8 mouse cellular contexts compared by ENCODE assay signal in genomic region chr19:3281886-3282285, GRCm38 (mm10). TPM values are rescaled to one million over a fixed set of nuclear protein-coding genes. Genes with fewer than 3 reads are reported as not detected.
DNase-seq lines count a peak whose midpoint lies in the region; ATAC-seq lines count a peak whose summit lies in the region.

No protein-coding gene starts in this region.

- DNase-seq in 3T3-L1 (ENCODE audit: low read depth, low spot score): peak; percentile 24
- DNase-seq in forebrain, embryonic 10.5 days (ENCODE audit: extremely low spot score, low spot score): no peak
- DNase-seq in liver, embryonic 13.5 days: no peak
- DNase-seq in frontal cortex, postnatal 14 days (ENCODE audit: low spot score in 2 of 2): no peak
- DNase-seq in adrenal gland, postnatal 25 days: no peak
- no peak for DNase-seq in embryo, embryonic 9.5 days (ENCODE audit: extremely low spot score)

- H3K4me3 ChIP-seq in erythroblast, embryonic 14.5 days (replicated peaks): peak overlapping the region; percentile 72
- peak overlapping the region; percentile 84 for H3K4me3 ChIP-seq in forebrain, embryonic 10.5 days
- peak overlapping the region; percentile 78 for H3K4me3 ChIP-seq in liver, embryonic 13.5 days (replicated peaks)

- no peak for ATAC-seq in erythroblast, adult 5-6 weeks (replicated peaks; ENCODE audit: low FRiP score, poor library complexity, severe bottlenecking)
- no peak for ATAC-seq in liver, embryonic 13.5 days (ENCODE audit: low read depth)

- peaks cover 34% of the 10 kb centered on the region for H3K4me1 ChIP-seq in erythroblast, embryonic 14.5 days (ENCODE audit: control insufficient read depth)
- peaks cover 22% of the 10 kb centered on the region for H3K4me1 ChIP-seq in forebrain, embryonic 10.5 days
- H3K4me1 ChIP-seq in liver, embryonic 13.5 days (replicated peaks): peaks cover 27% of the 10 kb centered on the region

- H3K36me3 ChIP-seq in erythroblast, embryonic 14.5 days (ENCODE audit: control insufficient read depth): peaks cover 53% of the 10 kb centered on the region
- H3K36me3 ChIP-seq in forebrain, embryonic 10.5 days (replicated peaks): peaks cover 61% of the 10 kb centered on the region
- peaks cover 56% of the 10 kb centered on the region for H3K36me3 ChIP-seq in liver, embryonic 13.5 days

- peak overlapping the region; percentile 82 for H3K9ac ChIP-seq in liver, embryonic 13.5 days

- H3K9me3 ChIP-seq in erythroblast, embryonic 14.5 days (ENCODE audit: control insufficient read depth, low read length): no peaks in the 10 kb centered on the region
- no peaks in the 10 kb centered on the region for H3K9me3 ChIP-seq in forebrain, embryonic 10.5 days
- no peaks in the 10 kb centered on the region for H3K9me3 ChIP-seq in liver, embryonic 13.5 days (replicated peaks)

- H3K4me2 ChIP-seq in liver, embryonic 13.5 days: peak overlapping the region; percentile 84

- H3K27me3 ChIP-seq in erythroblast, embryonic 14.5 days (ENCODE audit: control insufficient read depth): no peaks in the 10 kb centered on the region
- H3K27me3 ChIP-seq in forebrain, embryonic 10.5 days (ENCODE audit: poor library complexity, severe bottlenecking): no peaks in the 10 kb centered on the region
- H3K27me3 ChIP-seq in liver, embryonic 13.5 days: no peaks in the 10 kb centered on the region

- peak overlapping the region; percentile 91; the same call in 1 of the 2 replicates for H3K27ac ChIP-seq in forebrain, embryonic 10.5 days
- no peak overlapping the region for H3K27ac ChIP-seq in liver, embryonic 13.5 days

- WGBS in forebrain, embryonic 10.5 days: 81% methylated on average over 4 of the region's 4 CpGs
- WGBS in liver, embryonic 13.5 days (ENCODE audit: insufficient replicate concordance): 34% methylated on average over 4 of the region's 4 CpGs

RNA-seq across cellular contexts. Expression of gene Mrpl21, which starts 0.8 kb away (rescaled TPM):
- polyA plus RNA-seq in erythroblast, embryonic 14.5 days (2012): 1.4 and 1.6 TPM in 2 replicates
- total RNA-seq in erythroblast, adult 5-6 weeks (2015; ENCODE audit: low replicate concordance): 10.0 and 13.1 TPM in 2 replicates
- total RNA-seq in erythroblast, adult 5-6 weeks (2017; ENCODE audit: low replicate concordance): 7.2 and 18.3 TPM in 2 replicates
- polyA plus RNA-seq in forebrain, embryonic 10.5 days (2016; fragmentation: Nextera tagmentation; extraction: Ambion mirVana): 137 and 145 TPM in 2 replicates
- 85.4 and 94.4 TPM in 2 replicates for polyA plus RNA-seq in liver, embryonic 13.5 days (2015; fragmentation: Nextera tagmentation; extraction: Ambion mirVana)
- total RNA-seq in adrenal gland, postnatal 25 days (2021): 67.9 and 69.7 TPM in 2 replicates

RNA-seq across cellular contexts. Expression of gene Ighmbp2, which starts 0.9 kb away (rescaled TPM):
- polyA plus RNA-seq in erythroblast, embryonic 14.5 days (2012): 0.26 and 0.30 TPM in 2 replicates
- 0.63 TPM in 1 of 2 replicates, not detected in the other for total RNA-seq in erythroblast, adult 5-6 weeks (2015; ENCODE audit: low replicate concordance)
- 0.70 and 2.2 TPM in 2 replicates for total RNA-seq in erythroblast, adult 5-6 weeks (2017; ENCODE audit: low replicate concordance)
- 11.4 and 11.5 TPM in 2 replicates for polyA plus RNA-seq in forebrain, embryonic 10.5 days (2016; fragmentation: Nextera tagmentation; extraction: Ambion mirVana)
- 3.8 TPM in 2 replicates for polyA plus RNA-seq in liver, embryonic 13.5 days (2015; fragmentation: Nextera tagmentation; extraction: Ambion mirVana)
- 6.4 and 9.1 TPM in 2 replicates for total RNA-seq in adrenal gland, postnatal 25 days (2021)

RNA-seq across cellular contexts. Expression of gene Cpt1a, which starts 40.2 kb away (rescaled TPM):
- polyA plus RNA-seq in erythroblast, embryonic 14.5 days (2012): 0.04 and 0.29 TPM in 2 replicates
- 11.0 and 15.0 TPM in 2 replicates for total RNA-seq in erythroblast, adult 5-6 weeks (2015; ENCODE audit: low replicate concordance)
- total RNA-seq in erythroblast, adult 5-6 weeks (2017; ENCODE audit: low replicate concordance): 11.4 and 19.5 TPM in 2 replicates
- polyA plus RNA-seq in forebrain, embryonic 10.5 days (2016; fragmentation: Nextera tagmentation; extraction: Ambion mirVana): 5.5 and 6.0 TPM in 2 replicates
- polyA plus RNA-seq in liver, embryonic 13.5 days (2015; fragmentation: Nextera tagmentation; extraction: Ambion mirVana): 6.6 and 7.2 TPM in 2 replicates
- total RNA-seq in adrenal gland, postnatal 25 days (2021): 392 and 423 TPM in 2 replicates

Comparison
In these comparisons a context has a peak if more than half of its experiments do, and no peak if none do; other contexts are left out.
1. RNA of gene Mrpl21, which starts 0.8 kb away (polyA plus RNA-seq): 137 to 145 TPM in forebrain, embryonic 10.5 days and 85.4 to 94.4 TPM in liver, embryonic 13.5 days; 1.4 to 1.6 TPM in erythroblast, embryonic 14.5 days; every median in the first group is over 10 times any median in the second.
2. Peak in every context shown above with its lines, with median percentiles within 50 percentile points of each other: H3K4me3 ChIP-seq.